Mouse (Mus musculus) inflammation-experienced regulatory T-cells (primary cell): ENCODE data around the gene Selenbp2. TPM values are rescaled to one million over a fixed set of nuclear protein-coding genes. Genes with fewer than 3 reads are reported as not detected.

Experiments used
- polyA plus RNA-seq, 2 experiments: library from polyadenylated mRNA; unstranded; fragments of 100-300 nt; shearing (Covaris generic); gene quantifications; one replicate each; pipeline ENCODE4 v1.2.1; 2017

Gene Selenbp2
- under 1 TPM in 1 of 2 experiments, not detected in 1; 0.61 TPM for polyA plus RNA-seq

DNA sequence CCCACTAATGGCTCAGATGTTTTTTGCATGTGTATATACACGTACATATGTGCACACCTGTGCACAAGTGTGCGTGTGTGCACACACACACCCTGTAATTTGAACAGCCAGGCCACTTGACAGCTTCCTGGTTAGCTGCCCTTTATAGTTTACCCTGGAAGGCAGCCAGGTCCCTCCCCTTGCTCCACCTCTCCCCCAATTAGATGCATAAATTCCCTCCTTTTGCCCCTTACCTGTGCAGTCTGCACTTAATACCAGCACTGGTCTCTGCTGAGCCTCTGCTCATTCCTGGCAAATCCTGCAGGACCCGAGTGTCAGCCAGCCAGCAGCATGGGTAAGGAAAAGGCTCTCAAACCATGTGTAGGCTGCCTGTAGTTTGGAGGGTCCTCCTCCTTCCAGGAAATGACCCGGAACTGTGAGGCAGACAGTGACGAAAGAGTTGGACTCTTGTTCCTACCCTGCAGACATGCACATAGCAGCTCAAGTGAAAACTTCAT is at the start of gene Selenbp2:
Selenbp2 (plus strand) TSS at position 228 of the 497 bp plus-strand sequence.

DNA sequence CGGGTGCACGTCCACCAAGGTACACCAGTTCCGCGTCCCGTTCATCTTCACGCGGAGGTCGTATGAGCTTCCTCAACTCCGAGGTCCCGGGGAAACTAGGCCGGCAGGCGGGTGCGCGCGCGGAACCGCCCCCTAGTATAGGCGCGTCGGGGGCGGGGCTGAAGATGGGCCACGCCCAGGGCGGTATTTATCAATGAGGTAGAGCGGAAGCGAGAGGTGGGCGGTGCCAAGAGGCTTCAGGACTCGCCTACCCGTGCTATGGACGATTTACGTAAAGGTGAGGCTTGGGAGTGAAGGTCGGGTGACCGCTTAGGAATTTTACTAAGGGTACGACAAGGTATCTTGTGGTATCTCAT is 34.6 kb upstream of the Selenbp2 start, which contains the start of gene Tuft1:
Tuft1 (minus strand) TSS at position 133 of the 356 bp plus-strand sequence.

Other genes starting within 250 kb of the Selenbp2 start
- gene Oaz3, start 249.6 kb upstream of the Selenbp2 start, polyA plus RNA-seq = 1 to 10 TPM; 1.6 to 6.3 TPM
- 1 to 10 TPM; 1.8 to 6.0 TPM for gene Celf3, start 215.3 kb upstream of the Selenbp2 start, polyA plus RNA-seq
- gene Riiad1, start 213.2 kb upstream of the Selenbp2 start, polyA plus RNA-seq = 1 to 10 TPM in 1 of 2 experiments, under 1 TPM in 1; 0.47 to 2.2 TPM
- 10 to 100 TPM; 18.4 to 22.1 TPM for gene Snx27, start 110.8 kb upstream of the Selenbp2 start, polyA plus RNA-seq
- not detected for gene Gm10972, start 50.4 kb upstream of the Selenbp2 start, polyA plus RNA-seq
- 1 to 10 TPM in 1 of 2 experiments, under 1 TPM in 1; 0.73 to 2.4 TPM for gene Tuft1, start 34.7 kb upstream of the Selenbp2 start, polyA plus RNA-seq
- under 1 TPM; 0.13 to 0.42 TPM for gene Cgn, start 92.9 kb downstream of the Selenbp2 start, polyA plus RNA-seq
- gene Pogz, start 144.0 kb downstream of the Selenbp2 start, polyA plus RNA-seq = 10 to 100 TPM; 12.2 to 14.7 TPM
- 100 to 1,000 TPM; 258 to 304 TPM for gene Psmb4, start 193.4 kb downstream of the Selenbp2 start, polyA plus RNA-seq
- gene Selenbp1, start 239.5 kb downstream of the Selenbp2 start, polyA plus RNA-seq = 1 to 10 TPM; 3.9 to 4.6 TPM